Mouse (Mus musculus): ENCODE results near the gene Unc13d.

DNA sequence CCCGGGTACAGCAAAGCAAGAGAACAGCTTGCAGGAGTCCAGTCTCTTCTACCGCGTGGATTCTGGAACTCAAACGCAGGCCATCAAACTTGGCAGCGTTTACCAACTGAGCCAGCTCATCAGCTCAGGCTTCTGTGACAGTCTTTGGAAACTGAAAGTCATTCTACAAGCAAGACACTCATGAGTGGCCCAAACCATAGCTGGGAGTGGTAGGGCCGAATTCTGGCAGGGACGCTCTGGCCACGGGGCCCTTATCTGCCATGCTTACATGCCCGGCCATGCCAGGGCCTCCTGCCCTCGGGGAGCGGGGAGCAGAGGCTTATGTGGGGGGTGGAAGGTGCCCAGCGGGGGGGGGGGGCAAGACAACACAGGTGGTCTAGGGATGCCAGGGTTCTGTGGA is 25.8 kb upstream of the Unc13d start:
- TF ChIP-seq POLR2A (IDR thresholded peaks at IDR 0.05; ENCODE audit: low read depth, low read length) (no peak), EP300 (IDR thresholded peaks at IDR 0.05; ENCODE audit: low read length) (no peak), CTCF (conservative IDR thresholded peaks at IDR 0.05 in 1 of 2, IDR thresholded peaks at IDR 0.05 in 1 of 2; ENCODE audit: low read depth in 2 of 2, low read length in 2 of 2) (no peak), RAD21 (IDR thresholded peaks at IDR 0.05; ENCODE audit: low read depth, low read length) (no peak), MAFK (IDR thresholded peaks at IDR 0.05; ENCODE audit: insufficient replicate concordance, low read length) (no peak), JUND (conservative IDR thresholded peaks at IDR 0.05; ENCODE audit: low read depth, low read length) (no peak)
